Mouse (Mus musculus): ENCODE measurements around the gene Mfap1a. TPM values are rescaled to one million over a fixed set of nuclear protein-coding genes. Genes with fewer than 3 reads are reported as not detected.
"Not testable (repeated sequence)": the region's sequence is repeated elsewhere in the genome, so short reads cannot be mapped to it uniquely, and the experiment has no call there.

Mfap1a gene
- polyA plus RNA-seq, 1 experiment from 2014 or later, result 31.4 TPM

GRCm38 (mm10) chr2:121472783-121473182, 33.7 kb downstream of the Mfap1a start:
- H3K4me2 ChIP-seq (ENCODE audit: low read length); H3K9me3 ChIP-seq (ENCODE audit: control insufficient read depth, low read length); H3K27ac ChIP-seq (replicated peaks; ENCODE audit: low read depth, low read length); H3K4me1 ChIP-seq (ENCODE audit: control insufficient read depth, insufficient read depth, low read length); ATAC-seq (ENCODE audit: low FRiP score, low TSS enrichment); H3K27me3 ChIP-seq (ENCODE audit: control insufficient read depth, insufficient read depth, low read length); DNase-seq; H3K9ac ChIP-seq (replicated peaks; ENCODE audit: low read length); H3K4me3 ChIP-seq (replicated peaks; ENCODE audit: low read depth, low read length); H3K36me3 ChIP-seq (ENCODE audit: control insufficient read depth, insufficient read depth, low read length): not testable (repeated sequence)
- WGBS, result 93% methylated on average over 3 of the region's 3 CpGs

GRCm38 (mm10) chr2:121468982-121469381, 37.5 kb downstream of the Mfap1a start:
- H3K4me2 ChIP-seq (ENCODE audit: low read length); H3K4me1 ChIP-seq (ENCODE audit: control insufficient read depth, insufficient read depth, low read length); H3K27ac ChIP-seq (replicated peaks; ENCODE audit: low read depth, low read length); H3K4me3 ChIP-seq (replicated peaks; ENCODE audit: low read depth, low read length); ATAC-seq (ENCODE audit: low FRiP score, low TSS enrichment); H3K9ac ChIP-seq (replicated peaks; ENCODE audit: low read length); H3K27me3 ChIP-seq (ENCODE audit: control insufficient read depth, insufficient read depth, low read length); H3K36me3 ChIP-seq (ENCODE audit: control insufficient read depth, insufficient read depth, low read length); H3K9me3 ChIP-seq (ENCODE audit: control insufficient read depth, low read length); DNase-seq: not testable (repeated sequence)
- WGBS, result 100% methylated on average over 1 of the region's 6 CpGs

GRCm38 (mm10) chr2:121460071-121460470, 46.4 kb downstream of the Mfap1a start:
- Histone ChIP-seq H3K9ac (replicated peaks; ENCODE audit: low read length) (no peak overlapping the region), H3K27me3 (ENCODE audit: control insufficient read depth, insufficient read depth, low read length) (no peaks in the 10 kb centered on the region), H3K4me3 (replicated peaks; ENCODE audit: low read depth, low read length) (no peak overlapping the region), H3K9me3 (ENCODE audit: control insufficient read depth, low read length) (no peaks in the 10 kb centered on the region), H3K4me2 (ENCODE audit: low read length) (no peak overlapping the region), H3K36me3 (ENCODE audit: control insufficient read depth, insufficient read depth, low read length) (peaks cover 24% of the 10 kb centered on the region), H3K4me1 (ENCODE audit: control insufficient read depth, insufficient read depth, low read length) (peaks cover 12% of the 10 kb centered on the region), H3K27ac (replicated peaks; ENCODE audit: low read depth, low read length) (no peak overlapping the region)
- ATAC-seq (ENCODE audit: low FRiP score, low TSS enrichment) (no peak), DNase-seq (no peak)
- WGBS, result 72% methylated on average over 2 of the region's 2 CpGs

- peaks cover 40% of the 10 kb centered on the region for H3K36me3 ChIP-seq (ENCODE audit: control insufficient read depth, insufficient read depth, low read length)
- H3K27ac ChIP-seq (replicated peaks; ENCODE audit: low read depth, low read length), result peak within 1 kb of the TSS; percentile 78
- H3K27me3 ChIP-seq (ENCODE audit: control insufficient read depth, insufficient read depth, low read length), result no peaks in the 10 kb centered on the region
- H3K4me2 ChIP-seq (ENCODE audit: low read length), result peak within 1 kb of the TSS; percentile 72
- peaks cover 12% of the 10 kb centered on the region for H3K4me1 ChIP-seq (ENCODE audit: control insufficient read depth, insufficient read depth, low read length)
- WGBS, result 3% methylated on average over 41 of the region's 41 CpGs
- H3K9ac ChIP-seq (replicated peaks; ENCODE audit: low read length), result peak within 1 kb of the TSS; percentile 68
- no peaks in the 10 kb centered on the region for H3K9me3 ChIP-seq (ENCODE audit: control insufficient read depth, low read length)
- peak within 1 kb of the TSS; percentile 65 for H3K4me3 ChIP-seq (replicated peaks; ENCODE audit: low read depth, low read length)
- DNase-seq (peak; percentile 92), ATAC-seq (ENCODE audit: low FRiP score, low TSS enrichment) (peak; percentile 94)
Measured at GRCm38 (mm10) chr2:121456692-121457642, 49.5 kb downstream of the Mfap1a start, which contains the start of gene Serinc4. TSS of gene Serinc4 (minus strand) at chr2:121456781.

GRCm38 (mm10) chr2:121455534-121455933, 50.9 kb downstream of the Mfap1a start:
- ATAC-seq (ENCODE audit: low FRiP score, low TSS enrichment), result no peak

GRCm38 (mm10) chr2:121453917-121454316, 52.5 kb downstream of the Mfap1a start:
- no peak overlapping the region for H3K9ac ChIP-seq (replicated peaks; ENCODE audit: low read length)
- 89% methylated on average over 6 of the region's 6 CpGs for WGBS
- H3K27me3 ChIP-seq (ENCODE audit: control insufficient read depth, insufficient read depth, low read length), result no peaks in the 10 kb centered on the region
- no peak for DNase-seq
- no peak for ATAC-seq (ENCODE audit: low FRiP score, low TSS enrichment)
- H3K27ac ChIP-seq (replicated peaks; ENCODE audit: low read depth, low read length), result no peak overlapping the region
- peaks cover 30% of the 10 kb centered on the region for H3K36me3 ChIP-seq (ENCODE audit: control insufficient read depth, insufficient read depth, low read length)
- H3K4me2 ChIP-seq (ENCODE audit: low read length), result no peak overlapping the region
- no peak overlapping the region for H3K4me3 ChIP-seq (replicated peaks; ENCODE audit: low read depth, low read length)
- H3K9me3 ChIP-seq (ENCODE audit: control insufficient read depth, low read length), result no peaks in the 10 kb centered on the region
- peaks cover 24% of the 10 kb centered on the region for H3K4me1 ChIP-seq (ENCODE audit: control insufficient read depth, insufficient read depth, low read length)

More at GRCm38 (mm10) chr2:121455534-121455933, 50.9 kb downstream of the Mfap1a start:
- H3K9me3 ChIP-seq (ENCODE audit: control insufficient read depth, low read length), result no peaks in the 10 kb centered on the region
- peaks cover 44% of the 10 kb centered on the region for H3K36me3 ChIP-seq (ENCODE audit: control insufficient read depth, insufficient read depth, low read length)
- 85% methylated on average over 5 of the region's 5 CpGs for WGBS
- H3K27ac ChIP-seq (replicated peaks; ENCODE audit: low read depth, low read length), result no peak overlapping the region
- H3K4me1 ChIP-seq (ENCODE audit: control insufficient read depth, insufficient read depth, low read length), result peaks cover 19% of the 10 kb centered on the region
- no peak overlapping the region for H3K4me3 ChIP-seq (replicated peaks; ENCODE audit: low read depth, low read length)
- H3K27me3 ChIP-seq (ENCODE audit: control insufficient read depth, insufficient read depth, low read length), result no peaks in the 10 kb centered on the region
- no peak overlapping the region for H3K9ac ChIP-seq (replicated peaks; ENCODE audit: low read length)
- H3K4me2 ChIP-seq (ENCODE audit: low read length), result no peak overlapping the region
- no peak for DNase-seq

- Histone ChIP-seq H3K27ac (replicated peaks; ENCODE audit: low read depth, low read length) (no peak within 1 kb of the TSS), H3K4me3 (replicated peaks; ENCODE audit: low read depth, low read length) (no peak within 1 kb of the TSS), H3K4me1 (ENCODE audit: control insufficient read depth, insufficient read depth, low read length) (peaks cover 23% of the 10 kb centered on the region), H3K4me2 (ENCODE audit: low read length) (no peak within 1 kb of the TSS), H3K36me3 (ENCODE audit: control insufficient read depth, insufficient read depth, low read length) (peaks cover 24% of the 10 kb centered on the region), H3K9me3 (ENCODE audit: control insufficient read depth, low read length) (no peaks in the 10 kb centered on the region), H3K9ac (replicated peaks; ENCODE audit: low read length) (no peak within 1 kb of the TSS), H3K27me3 (ENCODE audit: control insufficient read depth, insufficient read depth, low read length) (no peaks in the 10 kb centered on the region)
- WGBS, result 83% methylated on average over 4 of the region's 4 CpGs
- ATAC-seq (ENCODE audit: low FRiP score, low TSS enrichment), result no peak
- no peak for DNase-seq
Measured at GRCm38 (mm10) chr2:121452990-121453389, 53.5 kb downstream of the Mfap1a start, which contains the start of gene Hypk. TSS of gene Hypk (plus strand) at chr2:121453290.

GRCm38 (mm10) chr2:121452361-121452760, 54.1 kb downstream of the Mfap1a start:
- Histone ChIP-seq H3K27me3 (ENCODE audit: control insufficient read depth, insufficient read depth, low read length) (no peaks in the 10 kb centered on the region), H3K4me3 (replicated peaks; ENCODE audit: low read depth, low read length) (no peak overlapping the region), H3K4me1 (ENCODE audit: control insufficient read depth, insufficient read depth, low read length) (peaks cover 18% of the 10 kb centered on the region), H3K9me3 (ENCODE audit: control insufficient read depth, low read length) (no peaks in the 10 kb centered on the region), H3K9ac (replicated peaks; ENCODE audit: low read length) (no peak overlapping the region), H3K27ac (replicated peaks; ENCODE audit: low read depth, low read length) (no peak overlapping the region), H3K4me2 (ENCODE audit: low read length) (no peak overlapping the region), H3K36me3 (ENCODE audit: control insufficient read depth, insufficient read depth, low read length) (peaks cover 24% of the 10 kb centered on the region)
- ATAC-seq (ENCODE audit: low FRiP score, low TSS enrichment), result no peak
- 91% methylated on average over 4 of the region's 4 CpGs for WGBS
- DNase-seq, result no peak

All from midbrain, embryonic 14.5 days (tissue).